Mouse (Mus musculus) thymus, postnatal 14 days (tissue): ENCODE measurements at regions not wholly inside any gene's neighbourhood (a gene's known extent, or its start where the extent isn't known, plus 50 kb on each side); places are given as distances from the start of the nearest gene placed in this dataset.
"Not testable (repeated sequence)": the region's sequence is repeated elsewhere in the genome, so short reads cannot be mapped to it uniquely, and the experiment has no call there.

ENCODE experiments used
- DNase-seq: peaks from one replicate; pipeline ENCODE4 v3.0.0; 2021

GRCm38 (mm10) chr2:72619446-72619845 is 143.5 kb downstream of the Cdca7 start:
- no peak for DNase-seq

GRCm38 (mm10) chr2:72620182-72620652 is 144.3 kb downstream of the Cdca7 start:
- DNase-seq, result no peak

- no peak for DNase-seq
These were observed 152.0 kb downstream of the Cdca7 start for GRCm38 (mm10) chr2:72627915-72628314.

- DNase-seq, result no peak
These were observed 152.9 kb downstream of the Cdca7 start for GRCm38 (mm10) chr2:72628626-72629470.

- DNase-seq, result no peak
These were observed 153.9 kb downstream of the Cdca7 start for GRCm38 (mm10) chr2:72629691-72630461.

- DNase-seq, result no peak
These were observed 162.1 kb downstream of the Cdca7 start for GRCm38 (mm10) chr2:72637881-72638620.

GRCm38 (mm10) chr2:72639022-72639421 is 163.1 kb downstream of the Cdca7 start:
- DNase-seq, result no peak

- DNase-seq, result no peak
These were observed 165.3 kb downstream of the Cdca7 start for GRCm38 (mm10) chr2:72641228-72641627.

- no peak for DNase-seq
These were observed 168.3 kb downstream of the Cdca7 start for GRCm38 (mm10) chr2:72644151-72644843.

GRCm38 (mm10) chr2:72647642-72648041 is 171.7 kb downstream of the Cdca7 start:
- no peak for DNase-seq

- DNase-seq, result no peak
These were observed 172.3 kb downstream of the Cdca7 start for GRCm38 (mm10) chr2:72648294-72648693.

GRCm38 (mm10) chr2:72655864-72656263 is 179.9 kb downstream of the Cdca7 start:
- no peak for DNase-seq

GRCm38 (mm10) chr2:72657101-72657920 is 181.4 kb downstream of the Cdca7 start:
- no peak for DNase-seq

GRCm38 (mm10) chr2:72662396-72662795 is 186.4 kb downstream of the Cdca7 start:
- DNase-seq, result no peak

- no peak for DNase-seq
These were observed 187.2 kb downstream of the Cdca7 start for GRCm38 (mm10) chr2:72662979-72663780.

- DNase-seq, result not testable (repeated sequence)
These were observed 191.4 kb downstream of the Cdca7 start for GRCm38 (mm10) chr2:72667396-72667795.

- no peak for DNase-seq
These were observed 197.2 kb downstream of the Cdca7 start for GRCm38 (mm10) chr2:72672908-72673901.

- DNase-seq, result no peak
These were observed 198.3 kb downstream of the Cdca7 start for GRCm38 (mm10) chr2:72674229-72674628.

GRCm38 (mm10) chr2:72674856-72675440 is 199.0 kb downstream of the Cdca7 start:
- no peak for DNase-seq
